Mouse (Mus musculus): ENCODE results near the gene Tbc1d2. TPM values are rescaled to one million over a fixed set of nuclear protein-coding genes. Genes with fewer than 3 reads are reported as not detected.
"Not testable (repeated sequence)": the region's sequence is repeated elsewhere in the genome, so short reads cannot be mapped to it uniquely, and the experiment has no call there.

The Tbc1d2 gene
- polyA plus RNA-seq, 1 experiment from 2014 or later = 5.2 TPM

- H3K4me1 ChIP-seq (replicated peaks; ENCODE audit: control insufficient read depth, insufficient read depth, low read length) = 0 out of 2 replicates have a peak, but pooled peaks cover 4% of the 10 kb centered on the region
These were observed 14.1 kb downstream of the Tbc1d2 start for GRCm38 (mm10) chr4:46635702-46636430.

GRCm38 (mm10) chr4:46634881-46635280 lies 15.1 kb downstream of the Tbc1d2 start:
- ATAC-seq = no peak
- Histone ChIP-seq H3K9ac (ENCODE audit: low read depth, low read length) (no peak overlapping the region), H3K27ac (ENCODE audit: low read depth, low read length) (no peak overlapping the region), H3K36me3 (ENCODE audit: control insufficient read depth, insufficient read depth) (no peaks in the 10 kb centered on the region), H3K4me3 (ENCODE audit: low read depth, low read length) (no peak overlapping the region), H3K27me3 (replicated peaks; ENCODE audit: control insufficient read depth, insufficient read depth, low read length) (no peaks in the 10 kb centered on the region), H3K4me2 (replicated peaks; ENCODE audit: low read depth) (no peak overlapping the region), H3K4me1 (replicated peaks; ENCODE audit: control insufficient read depth, insufficient read depth, low read length) (peaks cover 6% of the 10 kb centered on the region; the same call in 1 of the 2 replicates), H3K9me3 (ENCODE audit: control insufficient read depth) (no peaks in the 10 kb centered on the region)
- TF ChIP-seq CTCF (IDR thresholded peaks at IDR 0.05; ENCODE audit: low read depth) = no peak
- WGBS = 69% methylated on average over 6 of the region's 6 CpGs

More at GRCm38 (mm10) chr4:46635702-46636430, 14.1 kb downstream of the Tbc1d2 start:
- H3K4me2 ChIP-seq (replicated peaks; ENCODE audit: low read depth) = no peak overlapping the region
- ATAC-seq = no peak
- no peaks in the 10 kb centered on the region for H3K9me3 ChIP-seq (ENCODE audit: control insufficient read depth)
- H3K27ac ChIP-seq (ENCODE audit: low read depth, low read length) = no peak overlapping the region
- 77% methylated on average over 16 of the region's 16 CpGs for WGBS
- no peak overlapping the region for H3K9ac ChIP-seq (ENCODE audit: low read depth, low read length)
- H3K4me3 ChIP-seq (ENCODE audit: low read depth, low read length) = no peak overlapping the region
- no peak for TF ChIP-seq CTCF (IDR thresholded peaks at IDR 0.05; ENCODE audit: low read depth)
- no peaks in the 10 kb centered on the region for H3K36me3 ChIP-seq (ENCODE audit: control insufficient read depth, insufficient read depth)
- no peaks in the 10 kb centered on the region for H3K27me3 ChIP-seq (replicated peaks; ENCODE audit: control insufficient read depth, insufficient read depth, low read length)

- H3K4me3 ChIP-seq (ENCODE audit: low read depth, low read length); H3K9me3 ChIP-seq (ENCODE audit: control insufficient read depth); H3K4me1 ChIP-seq (replicated peaks; ENCODE audit: control insufficient read depth, insufficient read depth, low read length); H3K4me2 ChIP-seq (replicated peaks; ENCODE audit: low read depth); H3K9ac ChIP-seq (ENCODE audit: low read depth, low read length); H3K36me3 ChIP-seq (ENCODE audit: control insufficient read depth, insufficient read depth); H3K27me3 ChIP-seq (replicated peaks; ENCODE audit: control insufficient read depth, insufficient read depth, low read length); H3K27ac ChIP-seq (ENCODE audit: low read depth, low read length): not testable (repeated sequence)
- WGBS = 55% methylated on average over 6 of the region's 6 CpGs
- peak; percentile 57 for ATAC-seq
These were observed 16.4 kb downstream of the Tbc1d2 start for GRCm38 (mm10) chr4:46633565-46633964.

- no peak for TF ChIP-seq CTCF (IDR thresholded peaks at IDR 0.05; ENCODE audit: low read depth)
- 70% methylated on average over 2 of the region's 2 CpGs for WGBS
- Histone ChIP-seq H3K36me3 (ENCODE audit: control insufficient read depth, insufficient read depth) (no peaks in the 10 kb centered on the region; the same call in 1 of the 2 replicates), H3K4me1 (replicated peaks; ENCODE audit: control insufficient read depth, insufficient read depth, low read length) (peaks cover 12% of the 10 kb centered on the region), H3K4me3 (ENCODE audit: low read depth, low read length) (no peak overlapping the region), H3K27me3 (replicated peaks; ENCODE audit: control insufficient read depth, insufficient read depth, low read length) (no peaks in the 10 kb centered on the region), H3K4me2 (replicated peaks; ENCODE audit: low read depth) (no peak overlapping the region), H3K27ac (ENCODE audit: low read depth, low read length) (no peak overlapping the region), H3K9ac (ENCODE audit: low read depth, low read length) (no peak overlapping the region), H3K9me3 (ENCODE audit: control insufficient read depth) (no peaks in the 10 kb centered on the region)
- no peak for ATAC-seq
These were observed 17.5 kb downstream of the Tbc1d2 start for GRCm38 (mm10) chr4:46632465-46632864.

GRCm38 (mm10) chr4:46630390-46630789 lies 19.6 kb downstream of the Tbc1d2 start:
- H3K4me1 ChIP-seq (replicated peaks; ENCODE audit: control insufficient read depth, insufficient read depth, low read length) = peaks cover 18% of the 10 kb centered on the region
- peak overlapping the region; percentile 84 for H3K27ac ChIP-seq (ENCODE audit: low read depth, low read length)
- H3K9me3 ChIP-seq (ENCODE audit: control insufficient read depth) = no peaks in the 10 kb centered on the region
- no peaks in the 10 kb centered on the region for H3K27me3 ChIP-seq (replicated peaks; ENCODE audit: control insufficient read depth, insufficient read depth, low read length)
- TF ChIP-seq CTCF (IDR thresholded peaks at IDR 0.05; ENCODE audit: low read depth) = peak; percentile 65
- peak; percentile 32 for ATAC-seq
- no peak overlapping the region for H3K4me3 ChIP-seq (ENCODE audit: low read depth, low read length)
- H3K9ac ChIP-seq (ENCODE audit: low read depth, low read length) = no peak overlapping the region
- no peaks in the 10 kb centered on the region; the same call in 1 of the 2 replicates for H3K36me3 ChIP-seq (ENCODE audit: control insufficient read depth, insufficient read depth)
- H3K4me2 ChIP-seq (replicated peaks; ENCODE audit: low read depth) = peak overlapping the region; percentile 27; the same call in 1 of the 2 replicates
- WGBS = 47% methylated on average over 9 of the region's 9 CpGs

- 21% methylated on average over 9 of the region's 9 CpGs for WGBS
- Histone ChIP-seq H3K4me1 (replicated peaks; ENCODE audit: control insufficient read depth, insufficient read depth, low read length) (peaks cover 18% of the 10 kb centered on the region), H3K9ac (ENCODE audit: low read depth, low read length) (no peak overlapping the region), H3K4me3 (ENCODE audit: low read depth, low read length) (no peak overlapping the region), H3K9me3 (ENCODE audit: control insufficient read depth) (no peaks in the 10 kb centered on the region), H3K36me3 (ENCODE audit: control insufficient read depth, insufficient read depth) (peaks cover 3% of the 10 kb centered on the region; the same call in 1 of the 2 replicates), H3K4me2 (replicated peaks; ENCODE audit: low read depth) (peak overlapping the region; percentile 41), H3K27me3 (replicated peaks; ENCODE audit: control insufficient read depth, insufficient read depth, low read length) (no peaks in the 10 kb centered on the region), H3K27ac (ENCODE audit: low read depth, low read length) (peak overlapping the region; percentile 76; the same call in 1 of the 2 replicates)
- ATAC-seq = 0 out of 2 replicates have a peak, but pooled peaks have one; percentile 29
- TF ChIP-seq CTCF (IDR thresholded peaks at IDR 0.05; ENCODE audit: low read depth) = no peak
These were observed 21.1 kb downstream of the Tbc1d2 start for GRCm38 (mm10) chr4:46628873-46629272.

All from intestine, postnatal 0 days (tissue).